Mouse (Mus musculus): ENCODE results near the gene Gm20388.

DNA sequence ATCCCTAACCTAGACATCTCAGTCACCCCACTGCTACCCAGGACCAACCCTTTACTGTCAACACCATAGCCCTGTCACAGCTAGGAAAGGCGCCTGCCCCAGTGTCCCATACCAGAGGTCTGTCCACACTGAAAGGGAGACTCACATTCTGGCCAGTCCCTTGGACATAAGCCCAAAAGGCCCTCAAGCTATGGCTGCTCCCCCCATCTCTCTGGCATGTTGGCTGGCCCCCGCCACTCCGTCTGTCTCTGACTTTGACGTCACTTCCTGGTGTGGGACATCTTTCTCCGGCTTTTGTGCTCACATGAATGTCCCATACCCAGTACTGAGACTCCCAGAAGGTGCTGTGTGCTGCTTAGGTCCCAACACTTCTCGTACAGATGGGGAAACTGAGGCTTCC is 1536.2 kb downstream of the Gm20388 start:
- TF ChIP-seq CTCF (IDR thresholded peaks at IDR 0.05; ENCODE audit: borderline replicate concordance, extremely low read depth, insufficient read depth, insufficient read length) (no peak), POLR2A (IDR thresholded peaks at IDR 0.05; ENCODE audit: borderline replicate concordance, extremely low read depth, insufficient read depth, insufficient read length, poor library complexity, severe bottlenecking) (no peak)

All from brain, embryonic 14.5 days (tissue).